Mouse (Mus musculus): ENCODE measurements around the gene Caskin1. TPM values are rescaled to one million over a fixed set of nuclear protein-coding genes. Genes with fewer than 3 reads are reported as not detected.

The Caskin1 gene
- polyA plus RNA-seq (2014; fragmentation: Nextera tagmentation; extraction: Ambion mirVana) = 5.5 and 6.2 TPM in 2 replicates

DNA sequence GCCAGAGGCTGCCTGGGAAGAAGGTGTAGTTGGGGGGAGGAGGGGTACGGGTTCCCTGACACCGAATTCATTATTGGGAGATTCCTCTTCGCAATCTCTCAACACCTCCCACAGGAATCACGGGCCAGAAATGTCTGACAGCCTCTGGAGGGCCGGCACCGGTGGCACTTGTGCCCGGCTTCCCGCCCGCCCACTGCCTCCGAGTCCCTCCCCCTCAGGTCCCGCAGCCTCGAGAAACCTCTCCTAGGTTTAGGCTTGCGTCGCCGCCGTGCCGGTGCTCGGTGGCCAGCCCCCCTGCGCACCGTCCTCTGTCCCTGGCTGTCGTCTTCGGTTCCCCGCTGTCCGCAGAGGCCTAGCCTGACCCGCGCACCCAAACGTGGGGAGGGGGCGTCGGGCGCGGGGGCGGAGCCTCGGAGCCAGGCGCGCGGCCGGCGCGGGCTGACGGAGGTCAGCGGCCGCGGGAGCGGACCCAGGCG lies at the start of gene Caskin1:
Gene Caskin1, plus strand, starts transcription at position 416 of the 476 bp plus-strand sequence.
- peaks cover 3% of the 10 kb centered on the region; the same call in 1 of the 2 replicates for H3K27me3 ChIP-seq (ENCODE audit: control insufficient read depth, insufficient read depth, low read length)
- DNase-seq (ENCODE audit: low spot score, missing footprints) = peak; percentile 94
- under 1% methylated on average over 44 of the region's 45 CpGs for WGBS
- peak within 1 kb of the TSS; percentile 80 for H3K27ac ChIP-seq (ENCODE audit: low read depth, low read length)
- no peaks in the 10 kb centered on the region for H3K36me3 ChIP-seq (ENCODE audit: control insufficient read depth, insufficient read depth, low read length)
- H3K4me3 ChIP-seq (ENCODE audit: low read depth, low read length) = peak within 1 kb of the TSS; percentile 71
- peaks cover 18% of the 10 kb centered on the region for H3K4me1 ChIP-seq (ENCODE audit: control insufficient read depth, insufficient read depth, low read length)
- H3K9me3 ChIP-seq (ENCODE audit: control insufficient read depth, low read length) = no peaks in the 10 kb centered on the region
- peak; percentile 67 for ATAC-seq (ENCODE audit: low FRiP score)
- peak within 1 kb of the TSS; percentile 90 for H3K9ac ChIP-seq (ENCODE audit: low read length)
- peak within 1 kb of the TSS; percentile 87 for H3K4me2 ChIP-seq

DNA sequence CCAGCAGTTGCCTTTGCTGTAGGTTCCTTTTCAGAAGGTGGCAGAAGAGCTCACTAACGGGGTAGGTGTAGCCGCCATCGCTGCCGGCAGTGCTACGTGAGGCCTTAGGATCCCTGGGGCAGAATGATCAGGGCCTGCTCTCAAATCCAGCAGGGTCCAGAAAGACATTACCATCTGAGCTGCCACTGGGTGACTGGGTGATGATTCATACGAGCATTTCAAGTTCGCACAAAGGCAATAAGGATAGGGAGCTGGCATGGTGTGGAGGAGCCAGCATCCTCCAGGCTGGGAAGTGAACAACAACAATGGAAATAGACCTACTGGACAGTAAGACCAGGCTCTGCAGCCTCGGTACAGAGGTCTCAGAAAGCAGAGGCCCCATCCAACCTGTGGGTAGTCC lies 48.0 kb upstream of the Caskin1 start:
- no peak overlapping the region for H3K27ac ChIP-seq (ENCODE audit: low read depth, low read length)
- ATAC-seq (ENCODE audit: low FRiP score) (no peak), DNase-seq (ENCODE audit: low spot score, missing footprints) (no peak)
- no peaks in the 10 kb centered on the region for H3K27me3 ChIP-seq (ENCODE audit: control insufficient read depth, insufficient read depth, low read length)
- H3K4me2 ChIP-seq = no peak overlapping the region
- no peak overlapping the region for H3K9ac ChIP-seq (ENCODE audit: low read length)
- no peak overlapping the region for H3K4me3 ChIP-seq (ENCODE audit: low read depth, low read length)
- peaks cover 27% of the 10 kb centered on the region for H3K36me3 ChIP-seq (ENCODE audit: control insufficient read depth, insufficient read depth, low read length)
- no peaks in the 10 kb centered on the region for H3K9me3 ChIP-seq (ENCODE audit: control insufficient read depth, low read length)
- 95% methylated on average over 8 of the region's 8 CpGs for WGBS
- no peaks in the 10 kb centered on the region for H3K4me1 ChIP-seq (ENCODE audit: control insufficient read depth, insufficient read depth, low read length)

DNA sequence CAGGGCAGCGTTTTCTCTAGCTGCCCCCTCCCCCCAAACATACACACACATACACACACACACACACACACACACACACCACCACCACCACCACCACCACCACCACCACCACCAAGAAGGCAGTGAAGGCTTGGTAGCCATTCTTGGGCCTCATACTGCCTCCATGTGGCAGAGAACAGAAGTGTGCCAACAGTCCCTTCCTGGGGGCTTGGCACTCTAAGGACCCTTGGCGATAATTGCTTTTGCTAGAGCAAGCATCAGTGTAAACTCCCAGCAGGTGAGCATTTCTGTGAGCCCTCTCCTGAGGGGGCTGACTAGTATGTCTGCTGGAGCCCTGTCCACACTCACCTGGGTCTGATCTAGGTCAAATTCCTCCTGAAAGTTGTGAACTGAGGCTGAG lies 47.3 kb upstream of the Caskin1 start:
- Histone ChIP-seq H3K9ac (ENCODE audit: low read length) (no peak overlapping the region), H3K27ac (ENCODE audit: low read depth, low read length) (no peak overlapping the region), H3K4me1 (ENCODE audit: control insufficient read depth, insufficient read depth, low read length) (no peaks in the 10 kb centered on the region), H3K27me3 (ENCODE audit: control insufficient read depth, insufficient read depth, low read length) (no peaks in the 10 kb centered on the region), H3K36me3 (ENCODE audit: control insufficient read depth, insufficient read depth, low read length) (peaks cover 33% of the 10 kb centered on the region), H3K4me2 (no peak overlapping the region), H3K4me3 (ENCODE audit: low read depth, low read length) (no peak overlapping the region), H3K9me3 (ENCODE audit: control insufficient read depth, low read length) (no peaks in the 10 kb centered on the region)
- ATAC-seq (ENCODE audit: low FRiP score) = no peak
- DNase-seq (ENCODE audit: low spot score, missing footprints) = no peak
- WGBS = 48% methylated on average over 2 of the region's 2 CpGs

DNA sequence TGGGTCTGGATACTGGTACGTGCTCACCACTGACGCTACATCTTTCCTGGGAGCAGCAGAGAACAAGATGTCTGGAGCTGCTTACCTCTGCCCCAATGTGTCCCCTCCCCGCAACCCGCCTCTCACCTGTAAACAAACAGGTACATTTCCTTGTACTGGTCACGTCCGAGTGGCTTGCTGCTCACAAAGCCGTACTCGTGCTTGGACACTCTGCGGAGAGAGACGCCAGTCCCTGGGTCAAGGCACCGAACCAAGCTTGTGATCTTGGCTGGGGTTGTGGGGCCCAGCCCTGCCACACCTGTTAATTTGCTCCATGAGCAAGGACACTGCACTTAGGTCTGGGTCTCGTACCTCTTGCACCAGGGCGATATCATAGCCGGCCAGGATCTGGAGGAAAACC lies 46.3 kb upstream of the Caskin1 start:
- Histone ChIP-seq H3K9ac (ENCODE audit: low read length) (no peak overlapping the region), H3K4me2 (no peak overlapping the region), H3K36me3 (ENCODE audit: control insufficient read depth, insufficient read depth, low read length) (peaks cover 40% of the 10 kb centered on the region), H3K9me3 (ENCODE audit: control insufficient read depth, low read length) (no peaks in the 10 kb centered on the region), H3K27ac (ENCODE audit: low read depth, low read length) (no peak overlapping the region), H3K27me3 (ENCODE audit: control insufficient read depth, insufficient read depth, low read length) (no peaks in the 10 kb centered on the region), H3K4me3 (ENCODE audit: low read depth, low read length) (no peak overlapping the region), H3K4me1 (ENCODE audit: control insufficient read depth, insufficient read depth, low read length) (no peaks in the 10 kb centered on the region)
- WGBS = 94% methylated on average over 14 of the region's 14 CpGs
- ATAC-seq (ENCODE audit: low FRiP score) = no peak
- DNase-seq (ENCODE audit: low spot score, missing footprints) = no peak

DNA sequence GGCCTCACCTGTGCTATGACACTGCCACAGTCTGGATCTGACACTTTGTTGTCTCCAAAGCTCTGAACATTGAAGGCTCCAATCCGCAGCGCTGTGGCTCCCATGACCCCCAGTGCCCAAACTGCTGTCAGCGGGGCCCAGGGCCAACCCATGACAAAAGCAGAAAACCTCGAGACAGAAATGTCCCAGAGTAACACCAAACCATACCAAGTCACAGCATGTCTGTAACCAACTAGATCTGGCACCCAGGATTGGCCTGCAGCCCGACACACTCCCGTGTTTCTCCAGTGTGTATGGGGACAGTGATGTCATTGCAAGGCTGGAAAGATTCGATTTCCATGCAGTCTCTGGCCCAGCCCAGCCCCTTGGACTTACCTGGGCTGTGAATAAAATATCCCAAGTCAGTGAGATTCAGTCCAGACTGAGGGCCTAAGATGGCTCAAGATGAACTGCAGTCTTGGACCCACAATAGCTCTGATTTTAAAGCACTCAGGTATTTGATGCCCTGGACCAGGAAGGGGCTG lies 45.7 kb upstream of the Caskin1 start, which contains the start of gene Dnase1l2:
Gene Dnase1l2, minus strand, starts transcription at position 474 of the 524 bp plus-strand sequence.
- DNase-seq (ENCODE audit: low spot score, missing footprints) (no peak), ATAC-seq (ENCODE audit: low FRiP score) (no peak)
- H3K36me3 ChIP-seq (ENCODE audit: control insufficient read depth, insufficient read depth, low read length) = peaks cover 39% of the 10 kb centered on the region
- H3K27ac ChIP-seq (ENCODE audit: low read depth, low read length) = no peak within 1 kb of the TSS
- H3K4me2 ChIP-seq = no peak within 1 kb of the TSS
- H3K9me3 ChIP-seq (ENCODE audit: control insufficient read depth, low read length) = no peaks in the 10 kb centered on the region
- no peak within 1 kb of the TSS for H3K4me3 ChIP-seq (ENCODE audit: low read depth, low read length)
- H3K27me3 ChIP-seq (ENCODE audit: control insufficient read depth, insufficient read depth, low read length) = no peaks in the 10 kb centered on the region
- no peak within 1 kb of the TSS for H3K9ac ChIP-seq (ENCODE audit: low read length)
- no peaks in the 10 kb centered on the region for H3K4me1 ChIP-seq (ENCODE audit: control insufficient read depth, insufficient read depth, low read length)
- 85% methylated on average over 7 of the region's 7 CpGs for WGBS

DNA sequence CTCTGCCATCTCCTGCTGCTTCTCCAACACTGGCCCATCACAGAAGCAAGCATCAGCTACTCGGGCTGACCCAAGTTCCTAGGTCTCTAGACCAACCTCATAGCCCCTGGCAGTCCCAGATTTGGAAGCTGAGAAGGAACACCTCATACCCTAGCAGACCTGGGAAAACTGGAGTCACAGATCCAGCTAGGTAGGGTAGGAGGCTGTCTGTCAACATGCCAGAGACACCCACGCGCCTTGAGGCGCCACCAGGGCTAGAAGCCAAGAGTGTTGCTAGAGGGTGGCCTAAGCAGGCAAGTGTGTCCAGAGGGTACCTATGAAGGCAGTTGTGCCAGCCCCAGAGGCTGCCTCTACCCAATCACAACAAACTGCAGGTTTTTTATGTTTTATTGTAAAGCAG lies 45.0 kb upstream of the Caskin1 start:
- no peaks in the 10 kb centered on the region for H3K9me3 ChIP-seq (ENCODE audit: control insufficient read depth, low read length)
- no peak overlapping the region for H3K4me2 ChIP-seq
- no peak overlapping the region for H3K9ac ChIP-seq (ENCODE audit: low read length)
- WGBS = 89% methylated on average over 4 of the region's 4 CpGs
- DNase-seq (ENCODE audit: low spot score, missing footprints) = no peak
- H3K27ac ChIP-seq (ENCODE audit: low read depth, low read length) = no peak overlapping the region
- ATAC-seq (ENCODE audit: low FRiP score) = no peak
- H3K36me3 ChIP-seq (ENCODE audit: control insufficient read depth, insufficient read depth, low read length) = peaks cover 40% of the 10 kb centered on the region
- no peaks in the 10 kb centered on the region for H3K4me1 ChIP-seq (ENCODE audit: control insufficient read depth, insufficient read depth, low read length)
- H3K27me3 ChIP-seq (ENCODE audit: control insufficient read depth, insufficient read depth, low read length) = no peaks in the 10 kb centered on the region
- H3K4me3 ChIP-seq (ENCODE audit: low read depth, low read length) = no peak overlapping the region

DNA sequence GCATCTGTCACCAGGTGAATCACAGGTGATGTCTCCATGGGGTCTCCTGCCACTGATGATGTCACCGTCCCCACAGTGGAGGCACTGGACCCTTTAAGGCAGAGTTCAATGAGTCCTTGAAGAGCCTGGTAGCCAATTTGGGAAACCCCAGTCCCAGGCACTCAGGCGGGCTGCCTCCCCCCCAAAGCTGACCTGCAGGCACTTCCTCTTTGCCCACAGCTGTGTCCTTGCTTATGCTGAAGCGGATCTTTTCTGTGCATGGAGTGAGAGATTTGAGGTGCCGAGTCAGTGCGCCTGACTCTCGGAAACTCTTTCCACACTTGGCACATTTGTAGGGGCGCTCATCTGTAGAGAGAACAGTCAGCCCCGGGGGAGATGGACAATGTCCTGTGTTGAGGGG lies 41.8 kb upstream of the Caskin1 start:
- H3K9me3 ChIP-seq (ENCODE audit: control insufficient read depth, low read length) = no peaks in the 10 kb centered on the region
- no peaks in the 10 kb centered on the region for H3K27me3 ChIP-seq (ENCODE audit: control insufficient read depth, insufficient read depth, low read length)
- H3K27ac ChIP-seq (ENCODE audit: low read depth, low read length) = no peak overlapping the region
- DNase-seq (ENCODE audit: low spot score, missing footprints) (no peak), ATAC-seq (ENCODE audit: low FRiP score) (no peak)
- H3K9ac ChIP-seq (ENCODE audit: low read length) = no peak overlapping the region
- H3K4me2 ChIP-seq = no peak overlapping the region
- 93% methylated on average over 8 of the region's 8 CpGs for WGBS
- peaks cover 40% of the 10 kb centered on the region for H3K36me3 ChIP-seq (ENCODE audit: control insufficient read depth, insufficient read depth, low read length)
- H3K4me3 ChIP-seq (ENCODE audit: low read depth, low read length) = no peak overlapping the region
- H3K4me1 ChIP-seq (ENCODE audit: control insufficient read depth, insufficient read depth, low read length) = no peaks in the 10 kb centered on the region

DNA sequence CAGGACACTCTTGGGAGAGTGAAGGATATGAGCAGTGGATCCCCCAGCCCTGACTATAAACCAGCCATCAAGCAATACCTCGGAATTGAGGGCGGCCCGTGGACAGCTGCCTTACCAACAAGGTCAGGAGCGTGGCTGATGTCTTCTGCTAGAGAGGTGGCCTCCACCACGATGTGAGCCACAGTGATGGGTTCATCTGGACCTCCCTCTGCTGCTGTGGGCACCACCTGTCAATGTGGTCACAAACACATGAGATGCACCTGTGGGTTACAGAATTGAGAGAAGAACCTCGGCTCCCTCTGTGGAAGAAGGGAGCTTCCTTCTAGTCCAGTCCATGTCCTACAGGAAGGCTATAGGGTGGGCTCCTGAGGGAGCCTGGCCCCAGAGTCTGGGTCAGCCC lies 38.9 kb upstream of the Caskin1 start:
- no peaks in the 10 kb centered on the region for H3K27me3 ChIP-seq (ENCODE audit: control insufficient read depth, insufficient read depth, low read length)
- H3K9ac ChIP-seq (ENCODE audit: low read length) = no peak overlapping the region
- 93% methylated on average over 6 of the region's 6 CpGs for WGBS
- H3K4me3 ChIP-seq (ENCODE audit: low read depth, low read length) = no peak overlapping the region
- no peak overlapping the region for H3K4me2 ChIP-seq
- H3K27ac ChIP-seq (ENCODE audit: low read depth, low read length) = no peak overlapping the region
- peaks cover 36% of the 10 kb centered on the region for H3K36me3 ChIP-seq (ENCODE audit: control insufficient read depth, insufficient read depth, low read length)
- ATAC-seq (ENCODE audit: low FRiP score) (no peak), DNase-seq (ENCODE audit: low spot score, missing footprints) (no peak)
- H3K4me1 ChIP-seq (ENCODE audit: control insufficient read depth, insufficient read depth, low read length) = peaks cover 6% of the 10 kb centered on the region
- H3K9me3 ChIP-seq (ENCODE audit: control insufficient read depth, low read length) = no peaks in the 10 kb centered on the region

DNA sequence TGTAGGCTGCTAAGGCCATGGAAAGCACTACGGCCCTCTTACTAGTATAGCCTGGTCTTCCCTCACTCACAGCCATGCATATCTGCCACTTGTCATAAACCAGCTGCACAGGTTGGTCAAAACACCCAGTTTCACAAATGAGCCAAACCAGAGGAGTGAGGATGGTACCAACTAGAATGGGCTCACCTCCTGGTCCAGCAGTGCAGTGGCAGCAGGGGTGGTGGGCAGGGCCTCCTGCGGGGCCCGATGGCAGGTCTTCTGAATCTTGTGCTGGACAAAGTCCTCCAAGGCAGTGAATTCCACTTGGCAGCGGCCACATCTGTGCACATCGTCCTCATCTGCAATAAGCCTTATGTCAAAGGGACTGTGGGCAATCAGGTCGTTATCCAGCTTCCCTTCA lies 37.2 kb upstream of the Caskin1 start:
- Histone ChIP-seq H3K9me3 (ENCODE audit: control insufficient read depth, low read length) (no peaks in the 10 kb centered on the region), H3K27ac (ENCODE audit: low read depth, low read length) (no peak overlapping the region), H3K4me1 (ENCODE audit: control insufficient read depth, insufficient read depth, low read length) (peaks cover 6% of the 10 kb centered on the region), H3K36me3 (ENCODE audit: control insufficient read depth, insufficient read depth, low read length) (peaks cover 20% of the 10 kb centered on the region), H3K4me2 (no peak overlapping the region), H3K4me3 (ENCODE audit: low read depth, low read length) (no peak overlapping the region), H3K27me3 (ENCODE audit: control insufficient read depth, insufficient read depth, low read length) (no peaks in the 10 kb centered on the region), H3K9ac (ENCODE audit: low read length) (no peak overlapping the region)
- DNase-seq (ENCODE audit: low spot score, missing footprints) (no peak), ATAC-seq (ENCODE audit: low FRiP score) (no peak)
- 94% methylated on average over 6 of the region's 6 CpGs for WGBS
